Mouse (Mus musculus) neural tube, embryonic 14.5 days (tissue): ENCODE data around the gene Galns. TPM values are rescaled to one million over a fixed set of nuclear protein-coding genes. Genes with fewer than 3 reads are reported as not detected.
"Not testable (repeated sequence)": the region's sequence is repeated elsewhere in the genome, so short reads cannot be mapped to it uniquely, and the experiment has no call there.

Source experiments
- ATAC-seq: fragments of 200-750 bp; cut with Nextera tagmentation; 2 replicates; pipeline ENCODE4 v1.8.0; 2017; ENCODE audit warnings: low read depth, mild to moderate bottlenecking, moderate TSS enrichment, moderate library complexity
- H3K27ac ChIP-seq: fragments of 300-500 bp; sonication (generic); 2 replicates; pipeline ENCODE4 v1.5.1; 2014; ENCODE audit warnings: low read depth, mild to moderate bottlenecking, control low read depth, low read length, moderate library complexity, mixed read lengths
- H3K27me3 ChIP-seq: fragments of 300-500 bp; sonication (generic); 2 replicates; pipeline ENCODE4 v1.6.1; 2014; ENCODE audit warnings: low read length; ENCODE audit not compliant: control insufficient read depth, insufficient read depth
- H3K36me3 ChIP-seq: fragments of 300-500 bp; sonication (generic); 2 replicates; pipeline ENCODE4 v1.6.1; 2014; ENCODE audit warnings: low read length, mixed read lengths; ENCODE audit not compliant: control insufficient read depth, insufficient read depth
- H3K4me1 ChIP-seq: fragments of 300-500 bp; sonication (generic); 2 replicates; pipeline ENCODE4 v1.6.1; 2014; ENCODE audit warnings: low read length; ENCODE audit not compliant: control insufficient read depth, insufficient read depth
- H3K4me2 ChIP-seq: fragments of 300-500 bp; sonication (generic); 2 replicates; pipeline ENCODE4 v1.6.1; 2014; ENCODE audit warnings: mild to moderate bottlenecking, low read depth, low read length, control low read depth
- H3K4me3 ChIP-seq: fragments of 300-500 bp; sonication (generic); 2 replicates; pipeline ENCODE4 v1.5.1; 2014; ENCODE audit warnings: low read depth, low read length, control low read depth, mixed read lengths
- H3K9ac ChIP-seq: fragments of 300-500 bp; sonication (generic); replicated peaks from 2 replicates; pipeline ENCODE4 v1.6.1; 2014; ENCODE audit warnings: low read depth, mild to moderate bottlenecking, control low read depth, low read length, mixed read lengths
- H3K9me3 ChIP-seq: fragments of 300-500 bp; sonication (generic); 2 replicates; pipeline ENCODE4 v1.6.1; 2016; ENCODE audit warnings: low read length; ENCODE audit not compliant: control insufficient read depth
- WGBS: fragments of 180-500 bp; shearing (Covaris S2); extraction: QIAGEN DNeasy Blood & Tissue Kit; methylation state at CpG from one replicate; pipeline ENCODE4 v1.1.7; 2014; 5-methylcytosine and 5-hydroxymethylcytosine counted together
- polyA plus RNA-seq: library from polyadenylated mRNA; unstranded; fragments of >200 nt; fragmentation: Nextera tagmentation; extraction: Ambion mirVana; gene quantifications from 2 replicates; pipeline ENCODE4 v1.2.1, GENCODE M21; 2014

Galns gene
- polyA plus RNA-seq, 1 experiment from 2014 or later: 7.1 TPM

GRCm38 (mm10) chr8:122637230-122637629 lies 26.0 kb upstream of the Galns start:
- Histone ChIP-seq H3K27ac (no peak overlapping the region), H3K9ac (no peak overlapping the region), H3K4me2 (no peak overlapping the region), H3K36me3 (peaks cover 42% of the 10 kb centered on the region), H3K27me3 (no peaks in the 10 kb centered on the region), H3K4me1 (0 out of 2 replicates have a peak, but pooled peaks cover 4% of the 10 kb centered on the region), H3K9me3 (no peaks in the 10 kb centered on the region), H3K4me3 (no peak overlapping the region)
- no peak for ATAC-seq
- WGBS: 84% methylated on average over 9 of the region's 9 CpGs

GRCm38 (mm10) chr8:122636803-122637175 lies 25.5 kb upstream of the Galns start:
- Histone ChIP-seq H3K9ac (no peak overlapping the region), H3K27me3 (no peaks in the 10 kb centered on the region), H3K36me3 (peaks cover 42% of the 10 kb centered on the region), H3K27ac (no peak overlapping the region), H3K4me1 (0 out of 2 replicates have a peak, but pooled peaks cover 4% of the 10 kb centered on the region), H3K4me2 (no peak overlapping the region), H3K4me3 (no peak overlapping the region), H3K9me3 (no peaks in the 10 kb centered on the region)
- no peak for ATAC-seq
- WGBS: 71% methylated on average over 9 of the region's 9 CpGs

GRCm38 (mm10) chr8:122635878-122636802 lies 24.9 kb upstream of the Galns start:
- ATAC-seq: no peak

GRCm38 (mm10) chr8:122633205-122633604 lies 21.9 kb upstream of the Galns start:
- Histone ChIP-seq H3K9ac (no peak overlapping the region), H3K4me1 (no peaks in the 10 kb centered on the region), H3K27me3 (no peaks in the 10 kb centered on the region), H3K27ac (no peak overlapping the region), H3K4me2 (no peak overlapping the region), H3K4me3 (no peak overlapping the region), H3K36me3 (peaks cover 42% of the 10 kb centered on the region), H3K9me3 (no peaks in the 10 kb centered on the region)
- WGBS: 92% methylated on average over 14 of the region's 14 CpGs
- no peak for ATAC-seq

More at GRCm38 (mm10) chr8:122635878-122636802, 24.9 kb upstream of the Galns start:
- H3K9me3 ChIP-seq: no peaks in the 10 kb centered on the region
- no peak overlapping the region for H3K4me2 ChIP-seq
- H3K9ac ChIP-seq: no peak overlapping the region
- no peak overlapping the region for H3K27ac ChIP-seq
- H3K4me3 ChIP-seq: no peak overlapping the region
- WGBS: 78% methylated on average over 14 of the region's 14 CpGs
- H3K36me3 ChIP-seq: peaks cover 39% of the 10 kb centered on the region
- H3K27me3 ChIP-seq: no peaks in the 10 kb centered on the region
- 0 out of 2 replicates have a peak, but pooled peaks cover 4% of the 10 kb centered on the region for H3K4me1 ChIP-seq

- H3K9ac ChIP-seq, H3K27ac ChIP-seq, H3K4me1 ChIP-seq, H3K9me3 ChIP-seq, H3K4me3 ChIP-seq, H3K4me2 ChIP-seq, H3K27me3 ChIP-seq, ATAC-seq: not testable (repeated sequence)
- H3K36me3 ChIP-seq: peaks cover 35% of the 10 kb centered on the region
- 75% methylated on average over 3 of the region's 3 CpGs for whole genome bisulfite sequencing
These were observed 20.9 kb upstream of the Galns start for GRCm38 (mm10) chr8:122632134-122632533.

- H3K27ac ChIP-seq: no peak overlapping the region
- WGBS: 67% methylated on average over 22 of the region's 22 CpGs
These were observed 19.4 kb upstream of the Galns start for GRCm38 (mm10) chr8:122630696-122631095.

GRCm38 (mm10) chr8:122629388-122629787 lies 18.1 kb upstream of the Galns start:
- Histone ChIP-seq H3K4me2 (no peak overlapping the region), H3K4me3 (no peak overlapping the region), H3K36me3 (peaks cover 21% of the 10 kb centered on the region; the same call in 1 of the 2 replicates), H3K27me3 (no peaks in the 10 kb centered on the region), H3K9ac (no peak overlapping the region), H3K4me1 (no peaks in the 10 kb centered on the region), H3K9me3 (no peaks in the 10 kb centered on the region), H3K27ac (no peak overlapping the region)
- 27% methylated on average over 10 of the region's 10 CpGs for WGBS
- ATAC-seq: no peak

More at GRCm38 (mm10) chr8:122630696-122631095, 19.4 kb upstream of the Galns start:
- no peak for ATAC-seq
- Histone ChIP-seq H3K9me3 (no peaks in the 10 kb centered on the region), H3K4me2 (no peak overlapping the region), H3K36me3 (peaks cover 33% of the 10 kb centered on the region), H3K4me3 (no peak overlapping the region), H3K9ac (no peak overlapping the region), H3K27me3 (no peaks in the 10 kb centered on the region), H3K4me1 (no peaks in the 10 kb centered on the region)

GRCm38 (mm10) chr8:122626896-122627295 lies 15.6 kb upstream of the Galns start:
- Histone ChIP-seq H3K36me3 (peaks cover 12% of the 10 kb centered on the region; the same call in 1 of the 2 replicates), H3K4me3 (no peak overlapping the region), H3K27me3 (no peaks in the 10 kb centered on the region), H3K4me1 (no peaks in the 10 kb centered on the region), H3K9ac (no peak overlapping the region), H3K27ac (no peak overlapping the region), H3K4me2 (no peak overlapping the region), H3K9me3 (no peaks in the 10 kb centered on the region)
- 91% methylated on average over 2 of the region's 2 CpGs for WGBS
- ATAC-seq: no peak

- Histone ChIP-seq H3K4me1 (no peaks in the 10 kb centered on the region), H3K9me3 (no peaks in the 10 kb centered on the region), H3K4me3 (no peak overlapping the region), H3K4me2 (no peak overlapping the region), H3K36me3 (peaks cover 10% of the 10 kb centered on the region; the same call in 1 of the 2 replicates), H3K27me3 (no peaks in the 10 kb centered on the region), H3K9ac (no peak overlapping the region), H3K27ac (no peak overlapping the region)
- ATAC-seq: no peak
- 89% methylated on average over 9 of the region's 9 CpGs for WGBS
These were observed 14.5 kb upstream of the Galns start for GRCm38 (mm10) chr8:122625811-122626210.
